Mouse (Mus musculus): ENCODE measurements at regions not wholly inside any gene's neighbourhood (a gene's known extent, or its start where the extent isn't known, plus 50 kb on each side); places are given as distances from the start of the nearest gene placed in this dataset.

- no peaks in the 10 kb centered on the region for H3K9me3 ChIP-seq (replicated peaks; ENCODE audit: low read length)
- H3K9ac ChIP-seq (ENCODE audit: insufficient read depth, low read depth) = no peak overlapping the region
- no peak for DNase-seq (ENCODE audit: extremely low read depth)
- H3K36me3 ChIP-seq (replicated peaks in 1 of 2; ENCODE audit: control insufficient read depth in 1 of 2, insufficient read depth in 1 of 2, low read length in 1 of 2) = no peaks in the 10 kb centered on the region
- H3K27me3 ChIP-seq (replicated peaks) = no peaks in the 10 kb centered on the region
- in situ Hi-C loops (cut with MboI; ENCODE audit: low pct_ligation_motif_present, low pct_unique_long_range_greater_than_20kb, low sequenced_read_pairs) (no loop called here), dilution Hi-C loops (cut with MboI; ENCODE audit: extremely low pct_ligation_motif_present, extremely low pct_unique_long_range_greater_than_20kb, low sequenced_read_pairs) (no loop called here)
- no peak overlapping the region for H3K4me3 ChIP-seq (replicated peaks in 1 of 3; ENCODE audit: low read depth in 2 of 3, low read length in 2 of 3, poor library complexity in 1 of 3)
- H3K4me1 ChIP-seq (ENCODE audit: control insufficient read depth in 1 of 2, insufficient read depth in 2 of 2) = no peaks in the 10 kb centered on the region; a peak in 1 of 4 replicates
- TF ChIP-seq USF2 (conservative IDR thresholded peaks at IDR 0.05; ENCODE audit: low read depth, low read length) (no peak), RAD21 (IDR thresholded peaks at IDR 0.05; ENCODE audit: low read depth, low read length) (no peak), GABPA (IDR thresholded peaks at IDR 0.05; ENCODE audit: insufficient replicate concordance, low read depth, low read length) (no peak), TBP (conservative IDR thresholded peaks at IDR 0.05; ENCODE audit: low read depth, low read length) (no peak), ETS1 (conservative IDR thresholded peaks at IDR 0.05; ENCODE audit: low read depth, low read length) (no peak), CHD2 (IDR thresholded peaks at IDR 0.05; ENCODE audit: low read length) (no peak), EP300 (IDR thresholded peaks at IDR 0.05; ENCODE audit: low read length) (no peak), MEF2A (IDR thresholded peaks at IDR 0.05; ENCODE audit: borderline replicate concordance, low read depth, low read length) (no peak), MAZ (IDR thresholded peaks at IDR 0.05; ENCODE audit: low read depth, low read length) (no peak), E2F4 (IDR thresholded peaks at IDR 0.05; ENCODE audit: insufficient replicate concordance, low read depth, low read length) (no peak), SIN3A (IDR thresholded peaks at IDR 0.05; ENCODE audit: low read length) (no peak), JUND (conservative IDR thresholded peaks at IDR 0.05; ENCODE audit: low read depth, low read length) (no peak), ZC3H11A (IDR thresholded peaks at IDR 0.05; ENCODE audit: low read depth, low read length) (no peak)
- H3K79me2 ChIP-seq (replicated peaks; ENCODE audit: control insufficient read depth, extremely low read depth, insufficient read depth, poor library complexity, severe bottlenecking) = no peaks in the 10 kb centered on the region
- no peak overlapping the region for H3K4me2 ChIP-seq (ENCODE audit: insufficient read depth, low read depth, poor library complexity, severe bottlenecking)
- H3K27ac ChIP-seq (ENCODE audit: insufficient read depth, low read depth) = no peak overlapping the region
These were observed 642.4 kb upstream of the Fam92a start for GRCm38 (mm10) chr4:12814251-12814650.

- dilution Hi-C loops (cut with MboI; ENCODE audit: extremely low pct_ligation_motif_present, extremely low pct_unique_long_range_greater_than_20kb, low sequenced_read_pairs) = no loop called here
- Histone ChIP-seq H3K4me1 (ENCODE audit: control insufficient read depth in 1 of 2, insufficient read depth in 2 of 2) (no peaks in the 10 kb centered on the region), H3K27ac (ENCODE audit: insufficient read depth, low read depth) (no peak overlapping the region), H3K4me2 (ENCODE audit: insufficient read depth, low read depth, poor library complexity, severe bottlenecking) (no peak overlapping the region), H3K36me3 (replicated peaks in 1 of 2; ENCODE audit: control insufficient read depth in 1 of 2, insufficient read depth in 1 of 2, low read length in 1 of 2) (no peaks in the 10 kb centered on the region), H3K9ac (ENCODE audit: insufficient read depth, low read depth) (no peak overlapping the region), H3K79me2 (replicated peaks; ENCODE audit: control insufficient read depth, extremely low read depth, insufficient read depth, poor library complexity, severe bottlenecking) (no peaks in the 10 kb centered on the region), H3K9me3 (replicated peaks; ENCODE audit: low read length) (no peaks in the 10 kb centered on the region), H3K4me3 (replicated peaks in 1 of 3; ENCODE audit: low read depth in 2 of 3, low read length in 2 of 3, poor library complexity in 1 of 3) (no peak overlapping the region), H3K27me3 (replicated peaks) (no peaks in the 10 kb centered on the region)
- DNase-seq (ENCODE audit: extremely low read depth) = no peak
- in situ Hi-C loops (cut with MboI; ENCODE audit: low pct_ligation_motif_present, low pct_unique_long_range_greater_than_20kb, low sequenced_read_pairs) = no loop called here
- TF ChIP-seq KAT2A (IDR thresholded peaks at IDR 0.05; ENCODE audit: insufficient replicate concordance, low read length) (no peak), MXI1 (IDR thresholded peaks at IDR 0.05; ENCODE audit: low read depth, low read length) (no peak), MEF2A (IDR thresholded peaks at IDR 0.05; ENCODE audit: borderline replicate concordance, low read depth, low read length) (no peak), POLR2AphosphoS2 (IDR thresholded peaks at IDR 0.05; ENCODE audit: low read depth, low read length) (no peak), MAFK (IDR thresholded peaks at IDR 0.05; ENCODE audit: insufficient replicate concordance, low read length) (no peak), TCF12 (IDR thresholded peaks at IDR 0.05; ENCODE audit: low read depth, low read length) (no peak), NRF1 (IDR thresholded peaks at IDR 0.05; ENCODE audit: low read depth, low read length) (no peak)
These were observed 629.4 kb upstream of the Fam92a start for GRCm38 (mm10) chr4:12801186-12801585.
